Mouse (Mus musculus) spleen, adult 18-20 months (tissue): Measurements from ENCODE around the gene Runx1.

Experiments
- DNase-seq, 2 experiments: peaks; one replicate each; pipeline ENCODE4 v3.0.0; 2022; ENCODE audit warnings: mixed read lengths in 2 of 2

Runx1 gene

DNA sequence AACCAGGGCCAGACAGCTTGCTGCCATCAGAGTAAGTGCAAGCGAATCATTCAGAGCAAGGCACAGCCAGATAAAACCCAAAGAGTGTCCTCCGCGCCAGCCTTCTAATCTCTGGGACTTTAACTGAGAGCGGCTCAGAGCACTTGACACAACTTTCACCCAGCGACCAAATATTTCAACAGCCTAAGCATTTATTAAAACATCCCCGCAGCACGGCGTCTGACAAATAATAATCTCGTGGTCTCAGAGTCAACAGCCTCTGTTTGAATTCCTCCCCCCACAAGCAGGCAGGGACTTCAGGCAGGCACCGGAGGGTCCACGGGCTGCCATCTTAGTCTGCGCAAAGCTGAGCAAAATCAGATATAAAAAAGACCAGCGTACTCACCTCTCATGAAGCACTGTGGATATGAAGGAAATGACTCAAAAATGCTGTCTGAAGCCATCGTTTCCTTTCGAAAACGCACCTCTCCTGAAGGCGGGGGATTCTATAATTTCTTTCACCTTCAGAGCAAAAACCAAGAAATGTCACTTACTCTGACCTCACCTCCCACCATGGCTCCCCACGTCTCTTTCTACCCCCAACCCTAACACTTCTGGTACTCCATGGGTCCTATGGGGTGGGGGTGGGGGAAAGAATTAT lies 625 bp downstream of the Runx1 start:
- peak in 1 of 2 experiments; percentile 40 for DNase-seq

DNA sequence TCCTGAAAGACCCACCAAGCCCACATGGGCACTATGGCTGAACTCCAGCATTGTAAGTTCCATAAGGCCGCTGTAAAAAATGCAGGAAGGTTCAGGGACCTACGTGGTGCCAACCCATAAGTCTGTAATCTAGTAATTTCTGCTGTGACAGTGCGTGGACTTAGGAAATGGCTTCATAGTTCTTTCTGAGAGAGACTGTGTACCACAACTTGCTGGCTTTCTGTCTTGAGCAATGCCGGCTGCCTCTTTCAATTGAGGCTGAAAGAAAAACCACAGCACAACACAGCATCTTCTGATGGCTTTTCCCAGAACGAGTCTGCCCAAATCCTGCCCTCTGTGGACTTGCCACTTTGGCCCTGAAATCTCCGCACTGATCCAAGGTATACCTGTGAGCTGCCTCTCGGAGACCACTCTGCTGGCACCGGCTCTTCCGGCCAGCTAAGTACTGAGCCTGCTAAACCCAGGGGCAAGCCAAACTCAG lies 1.2 kb downstream of the Runx1 start:
- peak in 1 of 2 experiments; percentile 42 for DNase-seq

DNA sequence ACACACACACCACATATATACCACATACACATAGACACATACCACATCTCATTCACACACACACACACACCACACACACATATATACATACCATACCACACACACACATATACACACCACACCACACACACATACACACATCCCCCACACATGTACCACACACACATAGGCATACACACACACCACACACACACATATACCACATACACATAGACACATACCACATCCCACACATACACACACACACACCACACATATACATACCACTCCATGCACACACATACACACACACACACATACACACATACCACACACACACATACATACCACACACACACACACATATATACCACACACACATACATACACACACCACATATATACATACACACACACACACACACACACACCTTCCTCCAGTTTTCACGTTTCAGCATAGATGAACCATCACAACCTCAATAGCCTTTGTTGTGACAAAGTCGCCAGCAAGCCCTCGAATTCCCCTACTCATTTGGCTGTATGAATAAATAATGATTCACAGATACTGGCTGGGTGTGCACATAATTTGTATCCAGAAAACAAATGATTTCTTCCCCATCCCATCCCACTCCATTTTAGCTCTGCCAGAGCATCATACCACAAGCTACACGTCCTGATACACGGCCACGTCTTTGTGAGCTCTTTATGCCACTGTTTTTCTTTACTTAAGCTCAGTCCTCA lies 1.8 kb downstream of the Runx1 start:
- no peak for DNase-seq

DNA sequence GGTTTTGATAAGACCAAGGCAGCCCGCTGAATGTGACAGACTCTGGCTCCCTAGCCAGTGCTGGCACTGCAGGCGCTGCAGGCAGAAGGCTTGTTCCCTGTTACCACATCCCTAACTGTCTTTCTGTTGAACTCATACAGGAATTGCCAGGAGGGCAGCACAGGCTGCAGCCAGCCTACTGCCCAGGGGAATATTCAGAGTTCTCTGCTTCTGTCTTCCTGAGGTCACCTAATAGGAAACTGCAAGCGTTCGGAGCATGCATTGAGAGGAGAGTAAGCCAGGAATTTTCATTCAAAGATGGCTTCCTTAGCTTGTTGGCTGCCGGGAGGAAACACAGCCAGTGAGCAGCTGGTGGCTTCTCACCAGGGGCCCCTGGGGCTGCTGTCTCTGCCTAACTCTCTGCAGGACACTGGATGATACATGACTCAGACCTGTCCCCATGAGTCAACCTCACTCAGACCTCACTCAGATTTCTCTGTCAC lies 2.5 kb downstream of the Runx1 start:
- no peak for DNase-seq

DNA sequence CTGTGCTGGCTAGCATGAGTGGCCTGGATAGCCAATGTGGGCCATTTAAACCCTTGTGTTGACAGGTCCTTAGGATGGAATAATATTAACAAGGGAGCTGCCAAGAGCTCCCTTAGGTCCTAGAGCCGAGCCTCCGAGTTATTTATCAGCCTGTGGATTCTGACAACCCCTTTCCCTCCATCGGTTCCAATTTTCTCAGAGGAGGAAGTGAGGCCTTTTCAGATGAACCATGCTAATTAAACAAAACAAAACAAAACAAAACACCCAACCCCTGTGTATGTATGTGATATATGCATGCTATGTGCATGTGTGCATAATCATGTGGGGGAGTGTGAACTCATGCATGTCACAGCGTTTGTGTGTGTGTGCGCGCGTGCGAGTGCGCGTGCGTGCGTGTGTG lies 3.3 kb downstream of the Runx1 start:
- no peak for DNase-seq

DNA sequence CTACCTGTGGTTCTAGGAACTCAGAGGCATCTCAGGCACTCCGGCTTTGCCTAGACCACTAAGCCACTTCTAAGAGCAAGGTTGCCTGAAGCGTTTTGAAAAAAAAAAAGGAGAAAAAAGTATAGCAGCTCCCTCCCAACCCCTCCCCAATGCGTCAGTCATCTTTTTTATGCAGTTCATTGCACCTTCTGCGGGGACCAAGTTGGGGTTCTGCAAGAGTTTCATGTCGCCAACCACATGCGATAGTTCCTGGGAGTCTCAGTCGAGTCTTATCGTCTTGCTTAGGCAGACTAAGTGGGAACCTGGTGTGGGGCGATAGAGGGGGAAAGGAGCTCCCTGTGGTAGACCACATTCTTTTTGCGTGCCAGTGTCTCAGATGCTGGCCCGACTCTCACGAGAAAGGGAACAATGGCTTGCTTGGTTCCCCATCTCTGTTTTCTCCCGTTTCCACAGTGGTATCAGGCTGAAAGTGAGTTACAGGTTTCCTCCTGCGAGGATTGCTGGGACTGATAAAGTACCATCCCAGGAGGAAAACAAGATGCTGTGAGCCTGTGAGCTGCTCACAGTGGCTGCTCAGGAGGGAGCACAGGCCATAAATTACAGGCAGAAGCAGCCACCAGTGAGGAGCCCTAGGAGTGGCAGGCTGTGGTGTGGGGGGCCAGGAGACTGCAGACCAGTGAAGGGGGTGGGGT lies 3.9 kb downstream of the Runx1 start:
- DNase-seq: no peak

DNA sequence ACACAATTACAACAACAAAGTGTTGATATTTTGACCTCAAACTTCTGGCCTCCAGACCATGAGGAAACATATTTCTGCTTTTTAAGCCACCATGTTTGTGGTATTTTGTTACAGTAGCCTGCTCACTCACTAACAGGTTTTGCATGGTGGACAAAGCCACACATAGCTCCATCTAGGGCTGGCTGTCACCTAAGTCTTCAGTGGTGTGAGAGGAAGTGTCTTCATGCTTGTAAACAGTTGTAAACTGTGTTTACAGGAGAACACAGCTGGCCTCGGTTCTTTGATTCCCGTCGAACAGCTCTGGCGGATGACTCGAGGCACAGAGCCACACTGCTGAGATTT lies 4.4 kb downstream of the Runx1 start:
- no peak for DNase-seq

DNA sequence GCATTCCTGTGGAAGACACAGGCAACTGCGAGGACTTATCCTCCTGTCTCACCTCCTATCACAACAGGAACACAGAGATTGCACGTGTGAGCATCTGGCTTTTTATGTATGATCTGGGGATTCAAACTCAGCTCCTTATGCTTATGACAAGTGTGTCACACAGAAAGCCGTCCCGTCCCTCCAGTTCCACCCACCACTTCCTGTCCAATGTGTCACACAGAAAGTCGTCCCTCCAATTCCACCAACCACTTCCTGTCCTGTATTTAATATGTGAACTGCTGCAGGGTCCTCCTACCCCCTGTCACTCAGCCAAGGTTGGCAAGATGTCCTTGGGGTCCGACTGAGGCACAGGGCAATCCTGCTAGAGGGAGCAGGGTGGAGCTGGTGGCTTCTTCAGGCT lies 5.5 kb downstream of the Runx1 start:
- no peak for DNase-seq

DNA sequence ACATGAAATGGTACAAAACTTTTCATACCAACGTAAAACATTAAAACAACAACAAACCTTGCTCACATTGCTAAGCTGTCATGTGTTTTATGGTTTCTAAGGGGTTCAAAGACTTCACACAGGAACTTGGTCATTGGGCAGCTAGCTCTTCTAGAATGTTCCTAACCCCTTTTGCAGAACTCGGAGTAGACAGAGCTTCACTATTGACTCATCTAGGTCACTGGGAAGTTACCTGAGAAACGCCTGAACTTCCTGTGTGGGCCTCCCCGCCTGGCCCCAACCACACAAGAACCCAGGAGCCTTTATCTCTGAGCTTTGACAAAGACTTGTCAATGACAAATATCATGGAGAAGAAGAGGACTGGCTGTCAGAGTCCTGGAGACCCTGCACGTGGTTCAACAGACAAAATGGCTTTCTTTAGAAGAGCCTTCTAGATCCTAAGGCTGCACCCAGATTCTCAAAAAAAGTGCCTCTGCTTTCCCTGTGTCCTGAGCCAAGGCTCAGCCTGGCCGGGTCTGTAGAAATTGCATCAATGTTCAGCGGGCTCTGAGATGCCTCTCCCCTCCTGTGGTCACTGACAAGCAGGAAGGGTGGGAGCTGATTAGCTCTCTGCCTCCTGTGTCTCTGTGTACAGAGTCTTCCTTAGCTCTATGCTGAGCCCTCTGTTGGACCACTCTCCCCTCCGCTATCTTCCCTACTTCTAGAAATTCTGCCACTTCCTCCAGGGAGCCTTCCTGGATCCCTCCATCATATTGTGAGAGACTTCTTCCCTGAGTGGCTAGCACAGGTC lies 7.3 kb downstream of the Runx1 start:
- no peak for DNase-seq

DNA sequence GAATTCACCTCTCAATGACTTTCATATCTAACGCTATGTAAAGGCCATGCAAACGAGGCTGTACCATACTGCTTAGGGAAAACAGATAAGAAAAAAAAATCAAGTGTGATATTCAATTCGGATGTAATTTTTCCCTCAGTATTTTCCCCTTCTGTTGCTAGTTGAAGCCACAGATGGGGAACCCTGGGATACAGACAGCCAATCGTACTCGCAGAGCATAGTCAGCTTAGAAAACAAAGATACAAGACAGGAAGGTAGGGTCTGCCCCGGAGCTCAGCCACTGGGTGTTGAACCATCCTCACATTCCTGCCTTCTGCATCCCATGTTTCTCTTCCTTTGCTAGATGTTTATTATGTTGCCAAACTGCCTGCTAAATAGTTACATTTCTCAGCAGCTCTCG lies 9.9 kb downstream of the Runx1 start:
- DNase-seq: no peak

DNA sequence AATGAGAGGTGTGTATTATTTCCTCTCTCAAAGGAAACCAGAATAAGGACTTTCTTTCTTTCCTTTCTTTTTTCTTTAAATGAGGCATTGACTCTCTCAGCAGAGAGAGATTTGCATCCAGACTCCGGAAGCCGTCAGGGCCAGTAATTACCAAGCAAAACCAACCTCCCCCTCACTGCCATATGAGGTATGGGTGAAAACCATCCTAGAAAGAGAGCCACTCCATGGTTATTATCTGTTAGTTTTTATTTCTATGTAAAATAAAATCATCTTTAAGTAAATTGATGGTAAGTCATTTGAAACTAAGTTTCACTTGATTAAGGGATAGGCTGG lies 10.8 kb downstream of the Runx1 start:
- no peak for DNase-seq

DNA sequence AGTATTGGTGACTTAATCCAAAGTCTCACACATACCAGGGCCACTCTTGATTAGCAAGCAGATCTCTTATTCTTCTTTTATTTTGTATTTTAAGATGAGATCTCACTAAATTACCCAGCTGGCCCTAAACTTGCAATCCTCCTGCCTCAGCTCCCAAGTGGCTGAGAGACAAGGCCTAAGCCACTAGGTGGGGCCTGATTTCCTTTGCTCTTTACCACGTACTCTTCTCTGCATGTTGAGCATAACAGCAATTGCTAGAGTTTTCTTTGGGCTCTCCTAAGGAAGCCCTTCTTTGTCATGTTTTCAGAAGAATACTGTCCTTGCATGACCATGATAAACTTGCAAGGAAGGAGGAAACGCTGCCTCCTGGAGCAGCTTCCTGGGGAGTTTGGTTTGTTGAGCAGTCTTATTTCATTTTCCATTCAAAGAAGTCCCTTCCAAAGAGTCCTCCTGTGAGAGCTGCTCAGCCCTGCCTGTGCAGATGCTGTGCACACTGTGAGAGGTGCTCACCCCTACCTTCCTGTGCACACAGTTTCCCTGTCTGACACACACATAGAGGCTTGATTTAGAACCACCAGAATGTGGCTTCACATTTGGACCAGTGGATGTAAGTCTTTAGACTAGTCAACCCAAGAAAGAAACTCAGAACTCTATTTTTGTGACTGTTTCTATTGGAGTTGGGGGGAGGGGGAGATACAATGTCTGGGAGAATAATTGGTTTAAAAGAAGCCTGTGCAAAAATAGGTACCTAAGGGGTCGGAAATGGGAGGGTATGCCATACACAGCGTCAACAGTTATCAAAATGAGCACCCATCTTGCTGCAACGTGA lies 11.4 kb downstream of the Runx1 start:
- DNase-seq: no peak

DNA sequence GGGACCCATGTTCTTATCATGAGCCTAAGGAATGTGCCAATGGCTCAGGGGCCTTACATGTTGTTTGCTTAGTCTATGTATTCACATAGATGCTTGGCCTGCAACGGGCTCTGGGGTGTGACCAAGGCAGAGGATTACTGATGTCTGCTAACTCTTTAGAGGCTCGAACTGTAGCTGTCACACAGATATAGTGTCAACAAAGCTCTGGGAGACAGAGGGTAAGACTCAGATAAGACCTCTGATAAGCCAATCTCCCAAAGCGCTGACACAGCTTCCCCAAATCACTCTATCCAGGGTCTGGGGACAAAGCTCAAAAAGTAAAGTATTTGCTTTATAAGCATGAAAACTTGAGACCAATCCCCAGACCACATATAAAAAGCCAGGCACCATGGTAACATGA lies 13.5 kb downstream of the Runx1 start:
- no peak for DNase-seq

DNA sequence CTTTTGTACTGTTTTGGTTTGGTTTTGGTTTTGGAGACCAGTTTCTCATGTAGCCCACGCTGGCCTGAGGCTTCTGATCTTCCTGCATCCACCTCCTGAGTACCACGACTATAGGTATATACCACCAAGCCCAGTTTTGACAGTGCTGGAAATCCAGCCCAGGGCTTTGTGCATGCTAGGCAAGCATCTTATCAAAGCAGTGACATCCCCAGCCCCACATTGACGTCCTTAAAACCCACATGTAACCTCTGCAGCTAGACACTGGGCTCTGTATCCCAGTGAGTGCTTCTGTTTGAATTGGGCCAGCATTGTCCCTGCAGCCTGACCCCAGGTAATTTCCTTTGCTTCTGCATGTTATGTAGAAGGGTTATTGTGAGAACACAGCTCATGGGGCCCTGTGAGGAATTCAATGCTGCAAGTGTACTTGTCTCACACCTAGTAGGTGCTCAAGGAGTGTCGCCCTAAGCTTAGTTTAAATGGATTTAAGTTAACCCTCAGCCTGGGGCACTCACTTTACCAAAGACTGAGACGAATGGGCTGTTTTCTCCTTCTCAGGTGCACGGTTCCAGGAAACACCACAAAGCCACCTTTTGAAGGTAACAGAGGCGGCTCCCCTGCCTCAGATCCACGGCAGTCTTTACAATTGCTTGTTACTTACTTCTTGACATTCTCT lies 15.2 kb downstream of the Runx1 start:
- DNase-seq: no peak

DNA sequence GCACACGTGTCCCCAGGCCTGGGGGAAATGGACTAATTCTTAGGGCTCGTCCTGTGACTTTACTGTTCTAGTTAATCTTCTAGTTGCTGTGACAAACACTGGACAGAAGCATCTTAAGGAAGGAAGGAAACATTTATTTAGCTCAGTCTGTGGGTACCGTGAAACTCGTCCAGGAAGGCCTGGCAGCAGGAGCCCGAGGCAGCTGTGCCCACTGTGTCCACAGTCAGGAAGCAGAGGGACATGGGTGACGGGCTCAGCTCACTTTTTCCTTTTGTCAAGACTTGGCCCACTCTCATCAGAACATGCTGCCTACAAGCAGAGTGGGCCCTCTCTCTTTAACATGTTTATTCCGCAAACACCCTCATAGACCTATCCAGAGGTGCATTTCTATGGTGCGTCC lies 18.2 kb downstream of the Runx1 start:
- no peak for DNase-seq

DNA sequence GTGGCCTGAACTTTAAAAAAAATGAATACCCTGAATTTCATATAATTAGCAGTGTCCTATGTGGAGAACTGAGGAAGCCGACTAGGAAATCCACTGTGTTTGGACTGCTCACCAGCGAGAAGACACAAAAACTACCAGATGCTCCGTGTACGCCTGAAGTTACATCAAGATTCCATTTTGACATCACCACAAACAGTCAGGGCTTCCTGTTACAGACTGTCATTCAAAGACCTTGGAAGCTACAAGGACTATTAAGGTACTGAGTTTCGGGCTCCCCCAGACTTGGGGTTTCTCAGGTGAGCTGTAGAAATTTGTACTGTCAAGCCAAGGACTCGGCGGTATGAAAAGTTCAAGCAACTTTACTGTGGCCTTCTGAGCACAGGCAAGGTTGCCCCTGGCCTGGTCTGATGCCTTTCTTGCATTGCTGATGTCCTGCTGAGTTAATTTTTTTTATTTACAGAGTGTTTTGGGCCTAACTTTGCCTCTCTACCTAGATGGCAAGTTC lies 22.8 kb downstream of the Runx1 start:
- DNase-seq: no peak

DNA sequence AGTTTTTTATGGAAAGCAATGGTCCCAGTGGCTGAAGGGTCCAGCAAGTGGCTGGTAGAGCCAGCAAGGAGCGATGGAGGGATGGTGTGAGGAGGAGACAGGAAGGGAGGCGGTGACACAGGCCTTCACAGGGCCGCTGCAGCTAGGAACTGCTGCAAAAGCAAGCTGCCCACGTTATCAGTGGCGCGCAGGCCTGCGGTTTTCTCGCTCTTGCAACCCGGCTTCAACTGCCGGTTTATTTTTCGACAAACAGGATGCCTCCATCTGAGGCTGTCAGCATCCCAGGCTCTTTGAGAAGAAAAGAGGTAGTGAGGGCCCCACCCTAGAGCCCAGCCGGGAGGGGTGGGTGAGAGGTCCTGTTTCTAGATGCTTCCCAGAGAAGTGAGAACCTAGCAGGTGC lies 24.4 kb downstream of the Runx1 start:
- DNase-seq: peak; percentile 54 to 66

DNA sequence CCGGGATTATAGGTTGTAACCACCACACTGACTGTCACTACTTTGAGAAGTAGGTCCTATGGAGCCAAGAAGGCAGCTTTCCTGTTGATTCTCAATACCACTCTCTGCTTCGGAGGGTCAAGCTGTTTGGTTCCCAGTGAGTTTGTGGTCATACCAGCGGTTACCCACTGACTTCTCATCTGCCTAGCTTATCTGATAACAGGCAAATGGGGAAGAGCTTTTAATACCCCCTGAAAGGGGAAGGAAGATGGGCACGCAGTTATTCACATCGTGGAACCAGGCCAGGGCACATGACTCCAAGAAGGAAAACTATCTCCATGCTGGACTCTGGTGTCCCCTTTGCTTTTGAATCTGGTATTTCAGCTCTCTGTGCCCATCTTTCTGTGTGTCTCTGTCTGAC lies 25.1 kb downstream of the Runx1 start:
- DNase-seq: no peak

DNA sequence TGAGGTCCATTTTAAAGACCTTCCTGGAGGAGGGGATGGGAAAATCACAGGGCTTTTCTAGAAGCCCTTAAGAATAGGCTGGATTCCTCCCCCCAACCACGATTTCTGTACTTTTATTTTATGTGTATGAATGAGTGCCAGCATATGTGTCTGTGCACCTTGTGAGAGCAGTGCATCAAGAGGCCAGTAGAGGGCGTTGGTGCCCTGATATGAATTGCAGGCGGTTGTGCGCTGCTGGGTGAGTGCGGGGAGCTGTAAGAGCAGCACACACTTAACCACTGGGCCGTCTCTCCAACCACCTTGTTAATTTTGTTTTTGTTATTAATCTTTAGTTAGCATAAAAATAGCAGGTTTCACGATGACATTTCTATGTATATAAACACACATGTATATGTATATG lies 26.0 kb downstream of the Runx1 start:
- DNase-seq: no peak

DNA sequence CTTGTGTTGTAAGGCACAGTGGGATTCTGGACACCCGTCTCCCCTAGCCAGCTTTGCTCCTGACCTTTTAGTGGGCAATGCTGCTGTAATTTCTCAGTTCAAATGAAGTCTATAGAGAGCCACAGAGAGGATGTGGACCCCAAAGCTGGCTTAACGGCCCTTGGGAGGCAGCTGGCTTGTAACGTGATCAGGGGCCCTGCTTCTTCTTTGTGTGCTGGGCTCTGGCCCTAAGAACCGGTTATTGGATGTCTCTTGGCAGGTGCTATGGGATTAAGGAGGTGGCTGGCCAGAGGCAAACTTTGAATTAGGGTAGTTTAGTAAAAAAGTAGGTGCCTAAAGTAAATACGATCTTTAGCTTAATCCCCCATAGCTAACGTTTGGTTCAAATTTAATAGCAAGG lies 31.8 kb downstream of the Runx1 start:
- DNase-seq: no peak

DNA sequence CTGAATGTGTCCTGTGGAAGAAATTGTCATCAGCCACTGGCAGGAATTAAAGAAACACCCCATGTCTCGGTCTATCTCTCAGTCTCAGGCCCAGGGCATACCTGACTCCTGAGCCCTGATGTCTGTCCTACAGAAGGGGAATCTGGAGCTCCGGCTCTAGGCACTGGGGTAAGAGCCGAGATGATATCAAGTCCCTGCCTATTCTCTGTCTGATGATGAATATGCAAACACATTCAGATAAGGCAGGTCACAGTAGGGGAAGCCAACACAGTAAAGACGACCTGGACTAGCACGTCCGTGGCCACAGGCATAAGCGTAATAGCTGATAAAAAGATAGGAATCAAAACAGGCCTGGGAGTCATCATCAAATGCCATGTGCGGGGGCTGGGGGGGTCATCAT lies 32.2 kb downstream of the Runx1 start:
- DNase-seq: no peak

DNA sequence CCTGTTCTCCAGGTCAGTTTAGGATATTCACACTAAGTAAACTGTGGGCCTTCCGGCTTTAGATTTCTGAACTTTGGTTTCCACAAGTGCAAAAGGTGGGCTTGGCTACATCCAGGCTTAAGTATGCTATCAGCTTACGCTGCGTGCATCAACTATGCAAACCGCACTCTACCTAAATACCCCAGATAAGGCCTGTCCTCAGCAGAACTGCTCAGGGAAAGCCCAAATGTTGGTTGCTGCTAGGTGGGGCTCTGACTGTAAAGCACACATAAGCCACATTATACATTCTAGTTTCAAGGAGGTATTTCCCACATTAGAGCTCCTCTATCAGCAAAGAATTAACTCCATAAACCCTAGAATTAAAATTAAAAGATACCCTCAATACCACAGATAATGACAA lies 33.0 kb downstream of the Runx1 start:
- no peak for DNase-seq
